Mouse (Mus musculus) kidney, adult 18-20 months (tissue): ENCODE measurements at regions not wholly inside any gene's neighbourhood (a gene's known extent, or its start where the extent isn't known, plus 50 kb on each side); places are given as distances from the start of the nearest gene placed in this dataset.

Experiments used
- DNase-seq: peaks from one replicate; pipeline ENCODE4 v3.0.0; 2021

DNA sequence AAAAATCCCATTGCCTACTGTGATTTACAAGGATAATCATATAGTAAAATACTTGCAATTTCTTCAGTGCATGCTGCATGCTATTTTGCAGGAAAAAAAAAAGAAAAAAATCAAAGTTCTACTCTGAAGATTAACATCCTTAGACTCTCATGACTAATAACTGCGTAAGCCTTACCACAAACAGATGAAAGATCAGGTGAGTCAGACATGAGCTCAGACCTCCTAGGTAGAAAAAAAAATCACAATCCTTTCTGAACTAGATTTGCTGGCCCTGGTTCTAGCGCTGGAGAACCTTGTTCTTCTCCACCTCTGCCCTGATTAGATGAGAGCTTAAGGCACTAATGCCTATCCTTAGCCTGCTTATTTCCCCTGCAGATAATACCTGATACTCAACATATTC, 96.1 kb upstream of the Snap25 start:
- DNase-seq = no peak

DNA sequence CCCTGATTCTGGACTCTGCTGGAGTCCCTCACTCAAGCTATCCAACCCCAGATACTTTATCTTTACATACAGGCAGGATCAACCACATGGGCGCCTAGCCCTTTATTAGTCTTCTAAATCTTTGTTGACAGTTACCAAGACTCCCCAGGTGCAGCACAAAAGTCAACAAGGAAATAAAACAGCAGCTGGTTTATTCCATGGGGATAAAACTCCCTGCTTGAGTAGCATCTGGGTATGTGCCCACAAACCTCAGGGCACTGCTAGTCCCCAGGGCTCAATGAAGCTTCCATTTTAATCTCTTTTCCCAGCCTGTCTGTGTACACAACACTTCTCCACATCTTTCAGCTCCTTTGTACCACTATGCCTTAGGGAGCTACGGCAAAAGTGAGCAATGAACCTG, 95.1 kb upstream of the Snap25 start:
- DNase-seq = no peak

DNA sequence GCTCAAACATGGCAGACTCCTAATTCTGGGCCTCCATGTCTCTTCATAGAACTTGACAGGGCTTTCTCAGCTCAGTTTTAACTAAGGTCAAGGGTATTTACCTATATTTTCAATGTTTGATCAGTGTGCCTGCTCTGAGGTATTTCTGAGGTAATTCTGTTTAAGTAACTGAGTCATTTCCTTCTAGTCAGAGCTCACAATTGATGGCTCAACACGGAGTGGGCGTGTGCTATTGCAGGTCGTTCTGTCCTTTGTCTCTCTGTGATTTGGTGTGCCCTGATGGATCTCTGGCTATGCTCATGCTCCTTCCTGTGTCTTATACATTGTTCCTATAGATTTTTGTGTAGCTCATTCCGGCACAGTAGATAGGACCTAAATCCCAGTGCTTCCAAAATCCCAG, 92.9 kb upstream of the Snap25 start:
- DNase-seq = no peak

DNA sequence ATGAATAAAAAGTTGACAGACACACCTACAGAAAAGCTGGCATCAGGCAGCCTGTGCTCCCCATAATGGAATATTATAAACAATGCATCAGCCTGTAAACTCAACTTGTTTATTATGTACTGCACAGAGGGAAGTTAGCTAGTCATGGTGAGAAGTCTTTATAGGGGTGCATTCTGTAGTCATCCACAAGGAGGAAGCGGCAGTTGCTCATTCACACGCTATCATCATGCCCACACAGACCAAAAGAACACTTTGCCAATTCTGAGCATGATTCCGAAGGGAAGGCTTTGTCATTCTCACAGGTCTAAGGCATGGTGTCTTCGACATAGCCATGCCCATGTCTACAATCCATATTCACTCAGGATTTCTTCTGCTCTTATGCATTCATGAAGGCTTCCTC, 92.3 kb upstream of the Snap25 start:
- DNase-seq = no peak

DNA sequence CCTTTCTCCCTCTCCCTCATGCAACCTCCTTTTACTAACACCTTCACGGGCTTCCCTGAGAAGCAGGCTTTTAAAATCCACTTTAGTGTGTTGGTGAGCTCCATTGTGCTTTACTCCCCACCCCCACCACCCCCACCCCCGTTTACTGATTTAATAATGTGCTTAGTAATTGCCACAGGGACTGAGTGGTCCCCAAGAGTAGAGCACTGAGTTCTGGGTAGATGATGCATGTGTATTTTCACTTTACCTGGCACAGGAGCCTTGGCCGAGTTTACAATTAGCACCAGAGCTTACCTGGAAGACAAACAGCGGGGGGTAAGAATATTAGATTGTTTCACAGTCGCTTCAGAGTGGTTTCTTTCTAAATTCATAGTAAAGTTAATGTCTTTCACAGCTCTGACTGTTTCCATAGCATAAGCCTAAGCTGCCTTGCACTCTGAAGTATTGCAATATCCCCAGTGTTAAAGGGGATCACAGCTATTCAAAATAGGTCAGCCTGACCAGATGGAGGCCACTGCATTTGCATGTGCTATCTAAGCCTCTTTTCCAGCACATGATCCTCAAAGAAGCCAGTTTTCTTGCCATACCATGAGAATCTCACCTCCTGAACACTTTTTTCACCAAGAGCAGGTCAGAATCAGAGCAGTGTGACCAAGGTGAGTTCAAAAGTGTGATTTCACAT, 89.3 kb upstream of the Snap25 start:
- no peak for DNase-seq

DNA sequence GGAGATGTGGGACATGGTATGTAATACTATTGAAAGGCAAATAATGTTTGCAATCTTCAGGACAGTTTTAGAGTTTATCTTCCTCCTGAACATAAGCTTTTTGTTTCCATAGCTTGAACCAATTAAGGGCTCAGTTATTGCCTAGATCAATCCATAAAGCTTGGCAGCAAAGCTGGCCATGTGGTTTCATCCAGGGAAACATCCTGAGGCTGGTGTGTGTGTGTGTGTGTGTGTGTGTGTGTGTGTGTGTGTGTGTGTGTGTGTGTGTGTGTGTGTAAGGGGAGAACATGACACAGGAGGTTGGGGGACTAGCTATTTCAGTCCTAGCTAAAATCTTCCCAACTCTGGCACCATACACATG, 88.8 kb upstream of the Snap25 start:
- no peak for DNase-seq

DNA sequence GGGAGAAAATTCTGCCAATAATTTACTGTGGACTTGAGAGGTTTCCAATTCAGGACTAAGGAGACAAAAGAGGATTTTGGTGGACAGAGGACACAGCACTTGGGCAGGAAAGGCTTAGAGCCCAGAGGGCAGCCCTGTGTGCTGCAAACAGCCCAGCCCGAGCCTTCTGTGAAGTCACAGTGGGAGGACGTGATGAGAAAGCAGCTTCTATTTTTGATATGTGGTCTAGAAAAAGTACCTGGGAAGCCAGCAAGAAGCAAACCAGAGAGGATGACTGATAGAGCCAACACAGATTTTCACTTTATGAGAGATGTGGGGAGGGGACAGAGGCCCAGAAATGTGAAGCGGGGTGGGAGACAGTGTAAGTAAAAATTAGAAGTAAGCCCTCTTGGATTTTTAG, 66.3 kb upstream of the Snap25 start:
- no peak for DNase-seq

DNA sequence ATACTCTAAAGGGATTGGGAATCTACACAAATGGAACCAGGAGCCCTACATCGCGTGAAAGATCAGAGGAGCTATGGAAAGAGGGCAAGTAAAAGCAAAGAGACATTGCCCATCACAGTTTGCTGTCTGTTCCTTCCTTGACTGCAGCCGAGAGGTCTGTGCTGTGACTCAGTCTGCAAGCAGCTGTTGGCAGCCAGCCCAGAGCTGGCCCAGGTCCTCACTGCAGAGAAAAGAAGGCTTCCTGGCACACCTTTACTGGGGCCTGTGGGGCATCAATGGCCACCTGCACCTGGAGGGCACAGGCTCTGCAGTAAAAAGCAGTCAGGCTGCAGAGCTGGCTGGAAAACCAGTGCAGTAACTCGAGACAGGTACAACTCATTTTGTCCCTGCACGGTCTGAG, 64.6 kb upstream of the Snap25 start:
- DNase-seq = peak; percentile 42

DNA sequence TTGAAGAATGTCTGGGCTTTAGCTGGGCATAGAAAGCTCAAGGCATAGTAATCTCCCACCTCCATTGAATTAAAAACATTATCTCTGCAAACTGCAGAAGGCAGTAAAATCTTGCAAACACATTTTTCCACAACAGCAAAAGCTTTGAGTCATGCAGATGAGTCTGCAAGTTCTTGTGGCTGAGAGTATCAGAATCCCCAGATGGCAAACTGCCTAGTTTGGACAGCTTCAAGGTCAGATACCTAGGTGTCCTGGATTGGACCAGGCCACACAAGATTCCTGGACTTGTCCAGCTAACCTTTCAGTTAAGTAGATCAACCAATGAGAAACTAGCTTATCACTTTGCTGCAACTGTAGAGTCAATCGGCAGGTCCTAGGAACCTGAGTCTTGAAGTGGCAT, 62.5 kb upstream of the Snap25 start:
- DNase-seq = no peak

DNA sequence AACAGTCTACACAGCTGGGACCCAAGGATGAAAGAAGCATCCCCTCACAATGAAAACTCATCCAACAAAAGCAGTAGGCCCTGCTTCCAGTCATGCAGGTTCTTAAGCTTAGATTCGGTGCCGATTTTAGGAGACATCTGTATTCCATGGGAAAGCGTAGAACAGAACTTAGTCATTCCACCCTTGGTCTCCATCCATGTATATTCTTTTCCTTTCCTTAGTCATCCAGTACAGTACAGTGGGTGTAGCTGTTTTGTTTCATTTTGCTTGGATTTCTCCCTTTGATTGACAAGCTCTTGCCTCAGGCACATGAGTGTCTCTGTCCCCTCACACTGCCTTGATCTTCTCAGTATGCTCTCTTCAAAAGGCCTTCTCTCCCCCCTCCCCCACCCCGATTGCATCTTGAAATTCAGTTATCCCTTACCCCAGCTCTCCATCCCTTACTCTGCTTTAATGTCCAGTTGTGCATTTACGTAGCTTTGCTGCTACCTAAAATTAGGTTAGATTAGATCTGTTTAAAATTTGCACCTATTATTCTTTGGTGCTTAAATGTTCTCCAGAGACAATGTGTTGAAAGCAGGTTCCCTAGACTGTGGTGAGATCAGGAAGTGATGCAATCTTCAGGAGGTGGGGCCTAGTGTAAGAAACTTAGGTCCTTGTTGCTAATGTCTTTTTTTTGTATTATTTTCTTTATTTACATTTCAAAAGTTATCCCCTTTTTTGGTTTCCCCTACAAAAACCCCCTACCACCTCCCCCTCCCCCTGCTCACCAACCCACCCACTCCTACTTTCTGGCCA, 60.8 kb upstream of the Snap25 start:
- DNase-seq = no peak
